11 mouse cellular contexts compared by ENCODE assay signal in genomic region chr4:154171931-154172604, GRCm38 (mm10). TPM values are rescaled to one million over a fixed set of nuclear protein-coding genes. Genes with fewer than 3 reads are reported as not detected.
DNase-seq lines count a peak whose midpoint lies in the region; ATAC-seq lines count a peak whose summit lies in the region.
"Had no signal": no experiment of that assay in that cellular context is flagged by ENCODE, and none has a peak within 500 bp of the region (broad histone marks: within the 10 kb centered on the region; RNA-seq: fewer than 3 reads in every experiment).

No protein-coding gene starts in this region.

- peak overlapping the region; percentile 82 for H3K4me2 ChIP-seq in heart, embryonic 13.5 days
- H3K4me2 ChIP-seq in embryonic facial prominence, embryonic 11.5 days (ENCODE audit: low read depth, low read length) = peak overlapping the region; percentile 95
- peak overlapping the region; percentile 94 for H3K4me2 ChIP-seq in hindbrain, embryonic 11.5 days (replicated peaks; ENCODE audit: low read depth, low read length)
- H3K4me2 ChIP-seq in midbrain, embryonic 12.5 days (replicated peaks) = peak overlapping the region; percentile 98

- ATAC-seq in heart, embryonic 13.5 days (ENCODE audit: extremely low read depth, insufficient number of reproducible peaks, low FRiP score, low TSS enrichment) = no peak
- ATAC-seq in embryonic facial prominence, embryonic 11.5 days (replicated peaks; ENCODE audit: insufficient number of reproducible peaks, low FRiP score, low TSS enrichment, low read depth) = no peak
- ATAC-seq in hindbrain, embryonic 11.5 days (ENCODE audit: low FRiP score) = no peak
- no peak for ATAC-seq in midbrain, embryonic 12.5 days (ENCODE audit: low FRiP score, low read depth)

- intact Hi-C loops in heart, postnatal 10 days (cut with DNase I) = no loop called here

- WGBS in heart, embryonic 13.5 days = 31% methylated on average over 13 of the region's 13 CpGs
- 33% methylated on average over 13 of the region's 13 CpGs for WGBS in embryonic facial prominence, embryonic 11.5 days
- 40% methylated on average over 13 of the region's 13 CpGs for WGBS in hindbrain, embryonic 11.5 days
- WGBS in midbrain, embryonic 12.5 days = 39% methylated on average over 13 of the region's 13 CpGs

- no peak overlapping the region for H3K27ac ChIP-seq in heart, embryonic 13.5 days (replicated peaks)
- no peak overlapping the region for H3K27ac ChIP-seq in embryonic facial prominence, embryonic 11.5 days (replicated peaks; ENCODE audit: low read depth, low read length)
- no peak overlapping the region for H3K27ac ChIP-seq in hindbrain, embryonic 11.5 days (ENCODE audit: low read depth, low read length)
- no peak overlapping the region for H3K27ac ChIP-seq in midbrain, embryonic 12.5 days (replicated peaks)
- H3K27ac ChIP-seq: liver, embryonic 15.5 days had no signal

- H3K4me3 ChIP-seq in heart, embryonic 13.5 days = peak overlapping the region; percentile 59
- H3K4me3 ChIP-seq in embryonic facial prominence, embryonic 11.5 days (ENCODE audit: low read depth, low read length) = peak overlapping the region; percentile 70
- H3K4me3 ChIP-seq in hindbrain, embryonic 11.5 days (ENCODE audit: low read depth, low read length) = peak overlapping the region; percentile 60
- peak overlapping the region; percentile 63 for H3K4me3 ChIP-seq in midbrain, embryonic 12.5 days

- no peaks in the 10 kb centered on the region for H3K9me3 ChIP-seq in heart, embryonic 13.5 days
- no peaks in the 10 kb centered on the region for H3K9me3 ChIP-seq in embryonic facial prominence, embryonic 11.5 days (replicated peaks; ENCODE audit: control insufficient read depth, low read length)
- H3K9me3 ChIP-seq in hindbrain, embryonic 11.5 days (ENCODE audit: control insufficient read depth, low read length) = no peaks in the 10 kb centered on the region
- no peaks in the 10 kb centered on the region for H3K9me3 ChIP-seq in midbrain, embryonic 12.5 days
- H3K9me3 ChIP-seq: liver, embryonic 15.5 days had no signal

- H3K36me3 ChIP-seq in heart, embryonic 13.5 days = no peaks in the 10 kb centered on the region
- H3K36me3 ChIP-seq in embryonic facial prominence, embryonic 11.5 days (replicated peaks; ENCODE audit: control insufficient read depth, insufficient read depth, low read depth, low read length) = no peaks in the 10 kb centered on the region
- H3K36me3 ChIP-seq in hindbrain, embryonic 11.5 days (ENCODE audit: control insufficient read depth, insufficient read depth, low read length) = no peaks in the 10 kb centered on the region
- H3K36me3 ChIP-seq in midbrain, embryonic 12.5 days = no peaks in the 10 kb centered on the region
- H3K36me3 ChIP-seq: liver, embryonic 15.5 days had no signal

- DNase-seq in heart, postnatal 10 days = no peak
- no peak for DNase-seq in embryonic facial prominence, embryonic 11.5 days (ENCODE audit: low spot score)
- DNase-seq in hindbrain, embryonic 11.5 days (ENCODE audit: low spot score) = no peak
- no peak for DNase-seq in adrenal gland, postnatal 25 days
- DNase-seq in spleen, postnatal 36 days (ENCODE audit: low spot score in 2 of 2) = no peak
- DNase-seq in testis, postnatal 14 days (ENCODE audit: low spot score) = no peak

- H3K4me1 ChIP-seq in heart, embryonic 13.5 days = peaks cover 30% of the 10 kb centered on the region
- H3K4me1 ChIP-seq in embryonic facial prominence, embryonic 11.5 days (ENCODE audit: control insufficient read depth, insufficient read depth, low read length) = peaks cover 16% of the 10 kb centered on the region
- H3K4me1 ChIP-seq in hindbrain, embryonic 11.5 days (replicated peaks; ENCODE audit: control insufficient read depth, insufficient read depth, low read length) = peaks cover 11% of the 10 kb centered on the region
- H3K4me1 ChIP-seq in midbrain, embryonic 12.5 days = peaks cover 35% of the 10 kb centered on the region

- peak overlapping the region; percentile 76 for H3K9ac ChIP-seq in heart, embryonic 13.5 days
- H3K9ac ChIP-seq in embryonic facial prominence, embryonic 11.5 days (replicated peaks; ENCODE audit: low read length) = peak overlapping the region; percentile 72
- peak overlapping the region; percentile 55 for H3K9ac ChIP-seq in hindbrain, embryonic 11.5 days (ENCODE audit: low read depth, low read length)
- peak overlapping the region; percentile 68 for H3K9ac ChIP-seq in midbrain, embryonic 12.5 days (replicated peaks)
- H3K9ac ChIP-seq: liver, embryonic 15.5 days had no signal

- peaks cover 87% of the 10 kb centered on the region for H3K27me3 ChIP-seq in heart, embryonic 13.5 days (replicated peaks)
- H3K27me3 ChIP-seq in embryonic facial prominence, embryonic 11.5 days (ENCODE audit: control insufficient read depth, insufficient read depth, low read length) = peaks cover 11% of the 10 kb centered on the region; the same call in 1 of the 2 replicates
- peaks cover 19% of the 10 kb centered on the region for H3K27me3 ChIP-seq in hindbrain, embryonic 11.5 days (ENCODE audit: control insufficient read depth, insufficient read depth, low read length)
- H3K27me3 ChIP-seq in midbrain, embryonic 12.5 days = peaks cover 67% of the 10 kb centered on the region

RNA-seq across cellular contexts. Expression of gene Megf6, which starts 1.5 kb away (rescaled TPM):
- polyA plus RNA-seq in heart, embryonic 13.5 days (2015; fragmentation: Nextera tagmentation; extraction: Ambion mirVana) = 25.9 and 28.4 TPM in 2 replicates
- 10 to 100 TPM; 33.8 to 41.5 TPM for total RNA-seq in heart, postnatal 10 days (2021)
- polyA plus RNA-seq in embryonic facial prominence, embryonic 11.5 days (2014; fragmentation: Nextera tagmentation; extraction: Ambion mirVana) = 17.6 and 22.9 TPM in 2 replicates
- polyA plus RNA-seq in hindbrain, embryonic 11.5 days (2014; fragmentation: Nextera tagmentation; extraction: Ambion mirVana) = 14.9 and 18.2 TPM in 2 replicates
- 21.3 and 29.5 TPM in 2 replicates for polyA plus RNA-seq in midbrain, embryonic 12.5 days (2016; fragmentation: Nextera tagmentation; extraction: Ambion mirVana)
- total RNA-seq in adrenal gland, postnatal 25 days (2021) = 1.9 and 2.2 TPM in 2 replicates
- total RNA-seq: CH12.LX had no signal

RNA-seq across cellular contexts. Expression of gene Tprgl, which starts 11.6 kb away (rescaled TPM):
- 119 and 121 TPM in 2 replicates for polyA plus RNA-seq in heart, embryonic 13.5 days (2015; fragmentation: Nextera tagmentation; extraction: Ambion mirVana)
- total RNA-seq in heart, postnatal 10 days (2021) = 100 to 1,000 TPM; 129 to 134 TPM
- 117 and 134 TPM in 2 replicates for polyA plus RNA-seq in embryonic facial prominence, embryonic 11.5 days (2014; fragmentation: Nextera tagmentation; extraction: Ambion mirVana)
- 139 and 141 TPM in 2 replicates for polyA plus RNA-seq in hindbrain, embryonic 11.5 days (2014; fragmentation: Nextera tagmentation; extraction: Ambion mirVana)
- polyA plus RNA-seq in midbrain, embryonic 12.5 days (2016; fragmentation: Nextera tagmentation; extraction: Ambion mirVana) = 149 and 164 TPM in 2 replicates
- total RNA-seq in adrenal gland, postnatal 25 days (2021) = 143 and 163 TPM in 2 replicates

RNA-seq across cellular contexts. Expression of gene Wrap73, which starts 29.9 kb away (rescaled TPM):
- 22.6 and 24.3 TPM in 2 replicates for polyA plus RNA-seq in heart, embryonic 13.5 days (2015; fragmentation: Nextera tagmentation; extraction: Ambion mirVana)
- total RNA-seq in heart, postnatal 10 days (2021) = 10 to 100 TPM; 10.2 to 13.2 TPM
- 47.4 and 50.0 TPM in 2 replicates for polyA plus RNA-seq in embryonic facial prominence, embryonic 11.5 days (2014; fragmentation: Nextera tagmentation; extraction: Ambion mirVana)
- 43.8 and 45.9 TPM in 2 replicates for polyA plus RNA-seq in hindbrain, embryonic 11.5 days (2014; fragmentation: Nextera tagmentation; extraction: Ambion mirVana)
- polyA plus RNA-seq in midbrain, embryonic 12.5 days (2016; fragmentation: Nextera tagmentation; extraction: Ambion mirVana) = 46.9 and 52.5 TPM in 2 replicates
- 16.1 and 21.1 TPM in 2 replicates for total RNA-seq in adrenal gland, postnatal 25 days (2021)

RNA-seq across cellular contexts. Expression of gene Trp73, which starts 32.1 kb away (rescaled TPM):
- polyA plus RNA-seq in heart, embryonic 13.5 days (2015; fragmentation: Nextera tagmentation; extraction: Ambion mirVana) = 0.07 and 0.10 TPM in 2 replicates
- total RNA-seq in heart, postnatal 10 days (2021) = under 1 TPM in 1 of 2 experiments, not detected in 1; 0.05 TPM
- polyA plus RNA-seq in embryonic facial prominence, embryonic 11.5 days (2014; fragmentation: Nextera tagmentation; extraction: Ambion mirVana) = 0.84 and 1.1 TPM in 2 replicates
- polyA plus RNA-seq in hindbrain, embryonic 11.5 days (2014; fragmentation: Nextera tagmentation; extraction: Ambion mirVana) = 1.6 and 2.2 TPM in 2 replicates
- polyA plus RNA-seq in midbrain, embryonic 12.5 days (2016; fragmentation: Nextera tagmentation; extraction: Ambion mirVana) = 0.47 and 0.84 TPM in 2 replicates
- not detected in 2 replicates for total RNA-seq in adrenal gland, postnatal 25 days (2021)
- total RNA-seq: adrenal gland, adult 18-20 months had no signal
- polyA plus RNA-seq: liver, embryonic 15.5 days had no signal
